Mouse (Mus musculus) heart, adult 2 months (tissue): Measurements from ENCODE around the gene Sucla2.

Experiments
- CTCF ChIP-seq: fragments of 200-600 bp; IDR thresholded peaks from 2 replicates; pipeline ENCODE4 v1.8.1; 2022; ENCODE audit warnings: antibody characterized with exemption, mild to moderate bottlenecking, moderate library complexity
- EP300 ChIP-seq: fragments of 200-500 bp; IDR thresholded peaks from 2 replicates; pipeline ENCODE4 v1.6.1; 2011; ENCODE audit warnings: low read depth, low read length, control low read depth; ENCODE audit not compliant: insufficient read depth

GRCm38 (mm10) chr14:73502591-73503184, 22.4 kb upstream of the Sucla2 start:
- TF ChIP-seq EP300 (no peak), CTCF (no peak)
